Mouse (Mus musculus): Measurements from ENCODE around the gene Mvb12a. TPM values are rescaled to one million over a fixed set of nuclear protein-coding genes. Genes with fewer than 3 reads are reported as not detected.

The Mvb12a gene
- polyA plus RNA-seq, 1 experiment from 2014 or later: 102 TPM

GRCm38 (mm10) chr8:71505326-71505725, 37.4 kb upstream of the Mvb12a start:
- no peaks in the 10 kb centered on the region for H3K9me3 ChIP-seq (ENCODE audit: control insufficient read depth, low read length)
- no peak overlapping the region for H3K4me3 ChIP-seq (ENCODE audit: low read depth, low read length)
- no peak overlapping the region for H3K9ac ChIP-seq (ENCODE audit: low read length)
- H3K4me1 ChIP-seq (replicated peaks; ENCODE audit: control insufficient read depth, insufficient read depth, low read length): no peaks in the 10 kb centered on the region
- no peaks in the 10 kb centered on the region for H3K36me3 ChIP-seq (ENCODE audit: control insufficient read depth, insufficient read depth, low read length)
- 90% methylated on average over 4 of the region's 4 CpGs for WGBS
- DNase-seq (ENCODE audit: low spot score) (no peak), ATAC-seq (replicated peaks; ENCODE audit: low FRiP score, low TSS enrichment, low read depth) (no peak)
- no peak overlapping the region for H3K27ac ChIP-seq (ENCODE audit: low read depth)
- H3K4me2 ChIP-seq (ENCODE audit: low read length): no peak overlapping the region
- peaks cover 34% of the 10 kb centered on the region for H3K27me3 ChIP-seq (replicated peaks; ENCODE audit: control insufficient read depth, insufficient read depth, low read length)

DNA sequence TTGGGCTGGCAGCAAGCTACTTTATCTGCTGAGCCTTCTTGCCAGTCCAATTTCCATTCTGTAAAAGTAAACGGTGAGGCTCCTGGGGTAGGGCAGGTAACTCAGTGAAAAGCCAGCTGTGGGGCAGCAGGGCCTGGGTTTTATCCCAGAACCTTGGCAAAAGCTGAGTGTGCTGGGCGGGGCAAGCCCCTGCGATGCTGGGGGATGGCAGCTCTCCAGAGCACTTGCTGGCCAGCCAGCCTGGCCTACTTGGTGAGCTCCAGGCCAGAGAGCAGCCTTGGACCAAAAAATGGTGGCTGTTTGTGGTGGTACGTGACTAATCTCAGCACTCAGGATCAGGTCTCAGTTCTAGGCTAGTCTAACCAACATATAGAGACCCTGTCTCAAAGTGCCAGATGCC, 36.7 kb upstream of the Mvb12a start:
- ATAC-seq (replicated peaks; ENCODE audit: low FRiP score, low TSS enrichment, low read depth) (no peak), DNase-seq (ENCODE audit: low spot score) (no peak)
- Histone ChIP-seq H3K4me3 (ENCODE audit: low read depth, low read length) (no peak overlapping the region), H3K27ac (ENCODE audit: low read depth) (no peak overlapping the region), H3K4me2 (ENCODE audit: low read length) (no peak overlapping the region), H3K36me3 (ENCODE audit: control insufficient read depth, insufficient read depth, low read length) (no peaks in the 10 kb centered on the region), H3K27me3 (replicated peaks; ENCODE audit: control insufficient read depth, insufficient read depth, low read length) (peaks cover 34% of the 10 kb centered on the region), H3K9ac (ENCODE audit: low read length) (no peak overlapping the region), H3K4me1 (replicated peaks; ENCODE audit: control insufficient read depth, insufficient read depth, low read length) (no peaks in the 10 kb centered on the region), H3K9me3 (ENCODE audit: control insufficient read depth, low read length) (no peaks in the 10 kb centered on the region)
- WGBS: 73% methylated on average over 4 of the region's 4 CpGs

DNA sequence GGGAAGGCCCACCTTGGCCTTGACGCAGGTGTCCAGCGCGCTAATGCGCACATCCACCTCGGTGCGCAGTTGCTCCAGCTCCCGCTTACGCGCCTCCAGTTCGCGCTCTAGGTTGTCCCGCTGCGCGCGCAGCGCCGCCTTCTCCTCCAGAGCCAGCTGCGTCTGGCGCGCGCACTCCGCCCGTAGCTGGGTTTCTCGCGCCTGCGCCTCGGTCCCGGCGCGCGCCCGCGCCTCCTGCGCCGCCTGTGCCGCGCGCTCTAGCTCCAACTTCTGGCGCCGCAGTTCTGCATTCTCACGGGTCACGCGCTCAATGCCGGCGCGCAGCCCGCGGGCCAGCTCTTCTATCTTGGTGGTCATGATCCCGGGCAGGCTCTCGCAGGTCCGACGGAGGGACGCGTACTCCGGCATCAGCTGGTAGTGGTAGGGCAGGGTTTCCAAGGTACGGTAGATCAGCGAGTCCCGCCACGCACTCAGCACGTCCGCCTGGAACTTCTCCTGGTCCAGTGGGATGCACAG, 35.1 kb upstream of the Mvb12a start:
- Histone ChIP-seq H3K4me2 (ENCODE audit: low read length) (peak overlapping the region; percentile 71), H3K9me3 (ENCODE audit: control insufficient read depth, low read length) (no peaks in the 10 kb centered on the region), H3K27me3 (replicated peaks; ENCODE audit: control insufficient read depth, insufficient read depth, low read length) (peaks cover 34% of the 10 kb centered on the region), H3K9ac (ENCODE audit: low read length) (0 out of 2 replicates have a peak overlapping the region, but pooled peaks have one; percentile 27), H3K4me3 (ENCODE audit: low read depth, low read length) (peak overlapping the region; percentile 28), H3K36me3 (ENCODE audit: control insufficient read depth, insufficient read depth, low read length) (no peaks in the 10 kb centered on the region), H3K4me1 (replicated peaks; ENCODE audit: control insufficient read depth, insufficient read depth, low read length) (no peaks in the 10 kb centered on the region), H3K27ac (ENCODE audit: low read depth) (no peak overlapping the region)
- ATAC-seq (replicated peaks; ENCODE audit: low FRiP score, low TSS enrichment, low read depth) (peak; percentile 79), DNase-seq (ENCODE audit: low spot score) (peak; percentile 86)
- WGBS: under 1% methylated on average over 57 of the region's 61 CpGs

- Histone ChIP-seq H3K4me3 (ENCODE audit: low read depth, low read length) (no peak overlapping the region), H3K9ac (ENCODE audit: low read length) (no peak overlapping the region), H3K4me2 (ENCODE audit: low read length) (no peak overlapping the region), H3K4me1 (replicated peaks; ENCODE audit: control insufficient read depth, insufficient read depth, low read length) (no peaks in the 10 kb centered on the region), H3K36me3 (ENCODE audit: control insufficient read depth, insufficient read depth, low read length) (no peaks in the 10 kb centered on the region), H3K9me3 (ENCODE audit: control insufficient read depth, low read length) (no peaks in the 10 kb centered on the region), H3K27ac (ENCODE audit: low read depth) (no peak overlapping the region), H3K27me3 (replicated peaks; ENCODE audit: control insufficient read depth, insufficient read depth, low read length) (peaks cover 34% of the 10 kb centered on the region)
- WGBS: 68% methylated on average over 2 of the region's 2 CpGs
- DNase-seq (ENCODE audit: low spot score) (no peak), ATAC-seq (replicated peaks; ENCODE audit: low FRiP score, low TSS enrichment, low read depth) (no peak)
These were observed 33.4 kb upstream of the Mvb12a start for GRCm38 (mm10) chr8:71509316-71509715.

DNA sequence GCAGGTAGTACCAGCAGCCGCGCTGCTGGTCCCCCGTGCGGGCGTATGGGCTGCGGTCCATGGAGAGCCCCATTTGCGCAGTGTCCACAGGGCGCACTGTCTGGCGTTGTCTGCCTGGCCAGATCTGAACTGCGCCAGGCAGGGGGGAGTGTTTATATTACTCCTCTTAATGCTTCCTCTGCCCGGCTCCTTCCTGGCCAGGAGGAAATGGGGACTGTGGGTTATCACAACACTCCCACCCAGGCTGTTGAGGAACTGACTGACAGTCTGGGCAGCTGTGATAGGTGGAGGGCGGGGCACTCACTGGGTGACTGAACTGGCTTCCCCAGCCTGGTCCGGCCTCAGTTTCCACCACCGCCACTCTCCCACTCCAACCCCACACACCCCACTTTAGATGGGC, 31.1 kb upstream of the Mvb12a start, which contains the start of gene Plvap:
Plvap (minus strand) TSS at position 109 of the 400 bp plus-strand sequence.
- H3K4me3 ChIP-seq (ENCODE audit: low read depth, low read length): peak within 1 kb of the TSS; percentile 13; the same call in 1 of the 2 replicates
- no peaks in the 10 kb centered on the region for H3K4me1 ChIP-seq (replicated peaks; ENCODE audit: control insufficient read depth, insufficient read depth, low read length)
- DNase-seq (ENCODE audit: low spot score) (no peak), ATAC-seq (replicated peaks; ENCODE audit: low FRiP score, low TSS enrichment, low read depth) (no peak)
- no peak within 1 kb of the TSS for H3K9ac ChIP-seq (ENCODE audit: low read length)
- H3K27ac ChIP-seq (ENCODE audit: low read depth): no peak within 1 kb of the TSS
- no peaks in the 10 kb centered on the region for H3K9me3 ChIP-seq (ENCODE audit: control insufficient read depth, low read length)
- WGBS: 20% methylated on average over 14 of the region's 14 CpGs
- no peak within 1 kb of the TSS; the same call in 1 of the 2 replicates for H3K4me2 ChIP-seq (ENCODE audit: low read length)
- peaks cover 26% of the 10 kb centered on the region for H3K27me3 ChIP-seq (replicated peaks; ENCODE audit: control insufficient read depth, insufficient read depth, low read length)
- no peaks in the 10 kb centered on the region for H3K36me3 ChIP-seq (ENCODE audit: control insufficient read depth, insufficient read depth, low read length)

DNA sequence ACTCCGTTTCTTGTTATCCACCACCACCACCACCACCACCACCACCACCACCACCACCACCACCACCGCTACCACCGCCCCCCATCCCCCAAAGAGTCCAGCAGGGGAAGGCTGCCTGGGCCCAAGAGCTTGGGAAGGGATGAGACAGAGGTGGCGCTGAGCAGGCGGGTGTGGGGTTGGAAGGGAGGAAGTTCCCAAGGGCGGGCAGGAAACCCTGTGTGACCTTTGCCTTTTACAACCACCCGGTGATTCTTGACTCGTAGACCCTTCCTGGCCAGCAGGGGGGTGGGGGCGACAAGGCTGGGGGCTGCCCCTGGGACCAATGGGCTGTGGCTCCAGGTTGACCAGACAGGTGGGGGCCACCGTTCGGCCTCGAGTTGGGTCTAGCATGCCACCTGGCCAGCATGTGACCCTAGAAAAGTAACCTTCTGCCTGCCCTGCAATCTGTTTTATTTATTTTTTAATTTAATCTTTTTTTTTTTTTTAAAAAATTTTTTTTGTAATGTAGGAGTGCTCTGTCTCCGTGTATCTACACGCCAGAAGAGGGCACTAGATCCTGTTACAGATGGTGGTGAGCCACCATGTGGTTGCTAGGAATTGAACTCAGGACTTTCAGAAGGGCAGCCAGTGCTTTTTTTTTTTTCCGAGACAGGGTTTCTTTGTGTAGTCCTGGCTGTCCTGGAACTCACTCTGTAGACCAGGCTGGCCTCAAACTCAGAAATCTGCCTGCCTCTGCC, 29.5 kb upstream of the Mvb12a start:
- peaks cover 12% of the 10 kb centered on the region for H3K27me3 ChIP-seq (replicated peaks; ENCODE audit: control insufficient read depth, insufficient read depth, low read length)
- H3K36me3 ChIP-seq (ENCODE audit: control insufficient read depth, insufficient read depth, low read length): no peaks in the 10 kb centered on the region
- DNase-seq (ENCODE audit: low spot score): no peak
- WGBS: 66% methylated on average over 15 of the region's 15 CpGs
- no peak for ATAC-seq (replicated peaks; ENCODE audit: low FRiP score, low TSS enrichment, low read depth)
- H3K27ac ChIP-seq (ENCODE audit: low read depth): no peak overlapping the region
- no peaks in the 10 kb centered on the region for H3K4me1 ChIP-seq (replicated peaks; ENCODE audit: control insufficient read depth, insufficient read depth, low read length)
- H3K4me3 ChIP-seq (ENCODE audit: low read depth, low read length): no peak overlapping the region
- H3K9me3 ChIP-seq (ENCODE audit: control insufficient read depth, low read length): no peaks in the 10 kb centered on the region
- H3K4me2 ChIP-seq (ENCODE audit: low read length): no peak overlapping the region
- H3K9ac ChIP-seq (ENCODE audit: low read length): no peak overlapping the region

GRCm38 (mm10) chr8:71515043-71515442, 27.7 kb upstream of the Mvb12a start:
- no peak overlapping the region for H3K4me3 ChIP-seq (ENCODE audit: low read depth, low read length)
- no peak for ATAC-seq (replicated peaks; ENCODE audit: low FRiP score, low TSS enrichment, low read depth)
- WGBS: 68% methylated on average over 5 of the region's 5 CpGs
- H3K27me3 ChIP-seq (replicated peaks; ENCODE audit: control insufficient read depth, insufficient read depth, low read length): no peaks in the 10 kb centered on the region
- no peak for DNase-seq (ENCODE audit: low spot score)
- H3K4me1 ChIP-seq (replicated peaks; ENCODE audit: control insufficient read depth, insufficient read depth, low read length): no peaks in the 10 kb centered on the region
- no peak overlapping the region for H3K9ac ChIP-seq (ENCODE audit: low read length)
- H3K9me3 ChIP-seq (ENCODE audit: control insufficient read depth, low read length): no peaks in the 10 kb centered on the region
- H3K36me3 ChIP-seq (ENCODE audit: control insufficient read depth, insufficient read depth, low read length): no peaks in the 10 kb centered on the region
- H3K4me2 ChIP-seq (ENCODE audit: low read length): no peak overlapping the region
- H3K27ac ChIP-seq (ENCODE audit: low read depth): no peak overlapping the region

GRCm38 (mm10) chr8:71516786-71517185, 25.9 kb upstream of the Mvb12a start:
- Histone ChIP-seq H3K9ac (ENCODE audit: low read length) (no peak overlapping the region), H3K27me3 (replicated peaks; ENCODE audit: control insufficient read depth, insufficient read depth, low read length) (0 out of 2 replicates have a peak, but pooled peaks cover 2% of the 10 kb centered on the region), H3K4me2 (ENCODE audit: low read length) (no peak overlapping the region), H3K4me1 (replicated peaks; ENCODE audit: control insufficient read depth, insufficient read depth, low read length) (0 out of 2 replicates have a peak, but pooled peaks cover 4% of the 10 kb centered on the region), H3K27ac (ENCODE audit: low read depth) (no peak overlapping the region), H3K36me3 (ENCODE audit: control insufficient read depth, insufficient read depth, low read length) (no peaks in the 10 kb centered on the region), H3K9me3 (ENCODE audit: control insufficient read depth, low read length) (no peaks in the 10 kb centered on the region), H3K4me3 (ENCODE audit: low read depth, low read length) (no peak overlapping the region)
- WGBS: 6% methylated on average over 6 of the region's 6 CpGs
- DNase-seq (ENCODE audit: low spot score) (no peak), ATAC-seq (replicated peaks; ENCODE audit: low FRiP score, low TSS enrichment, low read depth) (no peak)
